Mouse (Mus musculus) midbrain, postnatal 0 days (tissue): ENCODE data around the gene Cd2bp2. TPM values are rescaled to one million over a fixed set of nuclear protein-coding genes. Genes with fewer than 3 reads are reported as not detected.

Experiments
- ATAC-seq: fragments of 200-750 bp; cut with Nextera tagmentation; 2 replicates; pipeline ENCODE4 v1.8.0; 2017; ENCODE audit warnings: moderate number of reproducible peaks, mild to moderate bottlenecking, moderate TSS enrichment, moderate library complexity; ENCODE audit not compliant: low FRiP score
- DNase-seq: peaks from one replicate; pipeline ENCODE4 v3.0.0-alpha.2; 2015; ENCODE audit warnings: low spot score
- H3K27ac ChIP-seq: fragments of 300-500 bp; sonication (generic); 2 replicates; pipeline ENCODE4 v1.5.1; 2014; ENCODE audit warnings: low read depth, mild to moderate bottlenecking, low read length, mixed read lengths
- H3K27me3 ChIP-seq: fragments of 300-500 bp; sonication (generic); 2 replicates; pipeline ENCODE4 v1.6.1; 2014; ENCODE audit warnings: low read length, control low read depth, mixed read lengths; ENCODE audit not compliant: insufficient read depth
- H3K36me3 ChIP-seq: fragments of 300-500 bp; sonication (generic); 2 replicates; pipeline ENCODE4 v1.6.1; 2014; ENCODE audit warnings: low read length, control low read depth, mixed read lengths; ENCODE audit not compliant: insufficient read depth
- H3K4me1 ChIP-seq: fragments of 300-500 bp; sonication (generic); 2 replicates; pipeline ENCODE4 v1.6.1; 2014; ENCODE audit warnings: mild to moderate bottlenecking, control low read depth, antibody characterized with exemption, low read length, mixed read lengths; ENCODE audit not compliant: insufficient read depth
- H3K4me2 ChIP-seq: fragments of 300-500 bp; sonication (generic); 2 replicates; pipeline ENCODE4 v1.6.1; 2014; ENCODE audit warnings: low read depth, mild to moderate bottlenecking, low read length, mixed read lengths; ENCODE audit not compliant: poor library complexity, severe bottlenecking
- H3K4me3 ChIP-seq: fragments of 300-500 bp; sonication (generic); 2 replicates; pipeline ENCODE4 v1.5.1; 2014; ENCODE audit warnings: low read depth, mild to moderate bottlenecking, low read length, moderate library complexity
- H3K9ac ChIP-seq: fragments of 300-500 bp; sonication (generic); replicated peaks from 2 replicates; pipeline ENCODE4 v1.6.1; 2014; ENCODE audit warnings: mild to moderate bottlenecking, low read length, moderate library complexity, mixed read lengths; ENCODE audit not compliant: poor library complexity, severe bottlenecking
- H3K9me3 ChIP-seq: fragments of 300-500 bp; sonication (generic); 2 replicates; pipeline ENCODE4 v1.6.1; 2016; ENCODE audit warnings: low read length, control low read depth
- CTCF ChIP-seq: IDR thresholded peaks from 2 replicates; pipeline ENCODE4 v1.5.1; 2016; ENCODE audit warnings: antibody characterized with exemption, mild to moderate bottlenecking
- WGBS: fragments of 180-500 bp; shearing (Covaris S2); extraction: QIAGEN DNeasy Blood & Tissue Kit; methylation state at CpG from one replicate; pipeline ENCODE4 v1.1.7; 2014; 5-methylcytosine and 5-hydroxymethylcytosine counted together
- polyA plus RNA-seq: library from polyadenylated mRNA; unstranded; fragments of >200 nt; fragmentation: Nextera tagmentation; extraction: Ambion mirVana; gene quantifications from 2 replicates; pipeline ENCODE4 v1.2.1, GENCODE M21; 2015
- total RNA-seq: library from RNA; depleted of rRNA; stranded (reverse); fragments of >200 nt; gene quantifications from 2 replicates; pipeline ENCODE4 v1.2.3, GENCODE M21; 2014

The Cd2bp2 gene
- total and polyA plus RNA-seq, 2 experiments from 2014 or later, result 64.8 to 85.7 TPM

- Histone ChIP-seq H3K36me3 (no peaks in the 10 kb centered on the region), H3K4me1 (no peaks in the 10 kb centered on the region), H3K4me2 (no peak overlapping the region), H3K9me3 (no peaks in the 10 kb centered on the region), H3K4me3 (no peak overlapping the region), H3K9ac (no peak overlapping the region), H3K27ac (no peak overlapping the region), H3K27me3 (no peaks in the 10 kb centered on the region)
- DNase-seq, result no peak
- ATAC-seq, result no peak
- 67% methylated on average over 2 of the region's 2 CpGs for WGBS
- no peak for TF ChIP-seq CTCF
Measured at GRCm38 (mm10) chr7:127180783-127181182, 15.1 kb downstream of the Cd2bp2 start.

DNA sequence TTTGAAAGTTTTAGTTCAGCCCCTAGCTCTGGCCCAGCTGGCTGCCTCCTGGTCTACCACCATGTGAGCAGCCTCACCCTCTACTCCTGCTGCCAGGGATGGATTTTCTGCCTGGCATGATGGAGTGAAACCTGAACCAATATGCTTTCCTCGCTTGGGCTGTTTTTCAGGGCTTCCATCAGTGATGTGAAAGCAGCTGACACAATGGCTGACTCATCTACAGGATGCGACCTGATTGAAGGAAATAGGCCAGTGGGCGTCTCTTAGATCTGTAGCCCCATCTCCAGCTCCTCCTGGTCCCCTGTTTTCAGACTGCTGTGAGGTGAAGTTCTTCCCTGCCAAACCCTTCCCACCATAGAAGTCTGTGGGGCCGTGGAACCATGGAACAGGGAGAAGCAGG, 18.9 kb downstream of the Cd2bp2 start:
- DNase-seq (no peak), ATAC-seq (no peak)
- no peak for TF ChIP-seq CTCF
- no peaks in the 10 kb centered on the region for H3K27me3 ChIP-seq
- H3K4me2 ChIP-seq, result no peak overlapping the region
- H3K36me3 ChIP-seq, result no peaks in the 10 kb centered on the region
- no peaks in the 10 kb centered on the region for H3K4me1 ChIP-seq
- no peaks in the 10 kb centered on the region for H3K9me3 ChIP-seq
- H3K9ac ChIP-seq, result no peak overlapping the region
- WGBS, result 81% methylated on average over 4 of the region's 4 CpGs
- H3K4me3 ChIP-seq, result no peak overlapping the region
- H3K27ac ChIP-seq, result no peak overlapping the region

GRCm38 (mm10) chr7:127166501-127166900, 29.3 kb downstream of the Cd2bp2 start:
- Histone ChIP-seq H3K4me3 (no peak overlapping the region), H3K4me2 (no peak overlapping the region), H3K36me3 (no peaks in the 10 kb centered on the region), H3K27me3 (no peaks in the 10 kb centered on the region), H3K27ac (no peak overlapping the region), H3K9ac (no peak overlapping the region), H3K9me3 (no peaks in the 10 kb centered on the region), H3K4me1 (no peaks in the 10 kb centered on the region)
- no peak for TF ChIP-seq CTCF
- no peak for ATAC-seq
- 79% methylated on average over 5 of the region's 5 CpGs for WGBS
- no peak for DNase-seq

DNA sequence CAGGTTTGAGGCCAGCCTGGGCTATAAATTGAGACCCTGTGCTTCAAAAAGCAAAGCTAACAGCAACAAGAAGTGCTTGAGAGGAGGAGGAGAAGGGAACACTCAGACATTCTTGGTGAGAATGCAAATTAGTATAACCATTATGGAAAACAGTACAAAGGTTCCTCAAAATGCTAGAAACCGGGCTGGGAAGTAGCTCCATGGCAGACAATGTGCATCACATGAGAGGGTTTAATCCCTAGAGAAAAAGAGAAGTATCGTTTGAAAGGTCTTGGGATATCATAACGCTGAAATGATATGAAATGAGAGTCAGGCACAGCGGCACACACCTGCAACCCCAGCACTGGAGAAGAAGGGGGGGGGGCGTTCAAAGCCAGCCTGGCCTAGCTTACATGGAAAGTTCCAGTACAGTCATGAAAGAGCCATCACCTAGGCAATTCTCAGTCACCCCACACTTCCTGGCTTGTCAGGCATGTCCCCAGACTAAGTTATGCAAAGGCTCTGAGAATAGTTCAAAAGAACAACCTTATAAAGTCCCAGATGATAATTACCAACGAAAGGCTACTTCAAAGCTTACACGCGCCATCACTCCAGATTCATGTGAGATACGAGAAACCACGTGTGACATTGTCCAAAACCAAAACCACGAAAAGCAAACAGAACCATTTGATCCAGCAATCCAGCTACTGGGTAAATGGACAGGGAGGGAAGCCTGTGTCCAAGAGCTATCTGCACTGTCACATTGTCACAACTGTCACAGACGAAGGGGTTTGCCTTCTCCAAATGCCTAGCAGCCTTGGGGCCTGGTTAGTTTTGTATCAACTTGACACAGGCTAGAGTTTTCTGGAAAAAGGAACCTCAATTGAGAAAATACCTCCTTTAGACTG, 30.0 kb downstream of the Cd2bp2 start:
- no peaks in the 10 kb centered on the region for H3K4me1 ChIP-seq
- DNase-seq, result no peak
- no peak overlapping the region for H3K4me2 ChIP-seq
- ATAC-seq, result no peak
- WGBS, result 82% methylated on average over 12 of the region's 12 CpGs
- no peak for TF ChIP-seq CTCF
- no peaks in the 10 kb centered on the region for H3K27me3 ChIP-seq
- H3K4me3 ChIP-seq, result no peak overlapping the region
- no peak overlapping the region for H3K27ac ChIP-seq
- H3K9me3 ChIP-seq, result no peaks in the 10 kb centered on the region
- no peak overlapping the region for H3K9ac ChIP-seq
- no peaks in the 10 kb centered on the region for H3K36me3 ChIP-seq

- Histone ChIP-seq H3K9me3 (no peaks in the 10 kb centered on the region), H3K27me3 (no peaks in the 10 kb centered on the region), H3K27ac (no peak overlapping the region), H3K4me1 (no peaks in the 10 kb centered on the region), H3K36me3 (no peaks in the 10 kb centered on the region), H3K4me2 (no peak overlapping the region), H3K4me3 (no peak overlapping the region), H3K9ac (no peak overlapping the region)
- DNase-seq, result no peak
- ATAC-seq, result no peak
- TF ChIP-seq CTCF, result no peak
- WGBS, result 80% methylated on average over 4 of the region's 4 CpGs
Measured at GRCm38 (mm10) chr7:127164002-127164401, 31.8 kb downstream of the Cd2bp2 start.

DNA sequence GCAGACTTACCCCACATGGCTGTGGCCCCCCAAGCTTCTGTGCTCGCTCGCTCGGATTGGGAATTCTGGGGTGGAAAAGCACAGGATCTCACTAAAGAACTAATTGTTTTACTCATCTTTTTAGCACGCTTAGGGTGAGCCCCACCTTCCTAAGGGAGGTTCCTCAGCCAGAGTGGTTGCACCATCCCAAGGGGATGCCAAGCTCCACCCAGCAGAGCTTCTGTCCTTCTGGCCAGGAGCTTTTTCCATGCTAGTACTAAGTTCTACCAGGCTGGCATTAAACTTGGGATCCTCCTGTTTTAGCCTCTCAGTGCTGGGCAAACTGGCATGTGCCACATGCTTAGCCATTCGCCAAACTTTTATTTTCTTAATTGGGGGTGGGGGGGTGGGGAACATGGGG, 33.3 kb downstream of the Cd2bp2 start:
- DNase-seq (no peak), ATAC-seq (no peak)
- no peak for TF ChIP-seq CTCF
- WGBS, result 90% methylated on average over 5 of the region's 5 CpGs
- Histone ChIP-seq H3K4me3 (no peak overlapping the region), H3K9ac (no peak overlapping the region), H3K27me3 (no peaks in the 10 kb centered on the region), H3K4me2 (no peak overlapping the region), H3K9me3 (no peaks in the 10 kb centered on the region), H3K27ac (no peak overlapping the region), H3K36me3 (no peaks in the 10 kb centered on the region), H3K4me1 (no peaks in the 10 kb centered on the region)
